Mouse (Mus musculus): Measurements from ENCODE around the gene Phf21a. TPM values are rescaled to one million over a fixed set of nuclear protein-coding genes. Genes with fewer than 3 reads are reported as not detected.
A peak's percentile ranks its signal among the peaks of the same experiment; 100 is the strongest.

Gene Phf21a
- polyA plus RNA-seq, 1 experiment, result 49.2 TPM

- 4% methylated on average over 38 of the region's 38 CpGs for WGBS
- Histone ChIP-seq H3K36me3 (ENCODE audit: control insufficient read depth, insufficient read depth, low read length) (no peaks in the 10 kb centered on the region), H3K27me3 (ENCODE audit: control insufficient read depth, insufficient read depth, low read length) (peaks cover 12% of the 10 kb centered on the region), H3K27ac (ENCODE audit: insufficient read depth, low read length) (no peak overlapping the region), H3K4me1 (ENCODE audit: control insufficient read depth, insufficient read depth, insufficient read length) (peaks cover 14% of the 10 kb centered on the region), H3K4me3 (ENCODE audit: extremely low read depth, insufficient read depth, insufficient read length) (peak overlapping the region; percentile 32)
- DNase-seq (ENCODE audit: low read depth in 1 of 2, low spot score in 2 of 2), result peak in 1 of 2 experiments; percentile 69
- no peak for TF ChIP-seq POLR2A (IDR thresholded peaks at IDR 0.05; ENCODE audit: low read depth, low read length)
- no peak for TF ChIP-seq CTCF (IDR thresholded peaks at IDR 0.05; ENCODE audit: extremely low read depth, insufficient read depth, insufficient read length, insufficient replicate concordance)
These were observed 37.7 kb upstream of the Phf21a start for GRCm38 (mm10) chr2:92055101-92055813.

GRCm38 (mm10) chr2:92055831-92056236 lies 37.1 kb upstream of the Phf21a start:
- Histone ChIP-seq H3K4me1 (ENCODE audit: control insufficient read depth, insufficient read depth, insufficient read length) (peaks cover 14% of the 10 kb centered on the region), H3K27ac (ENCODE audit: insufficient read depth, low read length) (no peak overlapping the region), H3K27me3 (ENCODE audit: control insufficient read depth, insufficient read depth, low read length) (peaks cover 15% of the 10 kb centered on the region), H3K36me3 (ENCODE audit: control insufficient read depth, insufficient read depth, low read length) (no peaks in the 10 kb centered on the region), H3K4me3 (ENCODE audit: extremely low read depth, insufficient read depth, insufficient read length) (peak overlapping the region; percentile 32; the same call in 1 of the 2 replicates)
- TF ChIP-seq POLR2A (IDR thresholded peaks at IDR 0.05; ENCODE audit: low read depth, low read length) (no peak), CTCF (IDR thresholded peaks at IDR 0.05; ENCODE audit: extremely low read depth, insufficient read depth, insufficient read length, insufficient replicate concordance) (peak; percentile 10; the same call in 1 of the 2 replicates)
- 5% methylated on average over 14 of the region's 14 CpGs for WGBS
- peak in 1 of 2 experiments; percentile 24 for DNase-seq (ENCODE audit: low read depth in 1 of 2, low spot score in 2 of 2)

- TF ChIP-seq POLR2A (IDR thresholded peaks at IDR 0.05; ENCODE audit: low read depth, low read length) (no peak), CTCF (IDR thresholded peaks at IDR 0.05; ENCODE audit: extremely low read depth, insufficient read depth, insufficient read length, insufficient replicate concordance) (no peak)
- Histone ChIP-seq H3K4me3 (ENCODE audit: extremely low read depth, insufficient read depth, insufficient read length) (no peak overlapping the region), H3K4me1 (ENCODE audit: control insufficient read depth, insufficient read depth, insufficient read length) (peaks cover 14% of the 10 kb centered on the region), H3K27me3 (ENCODE audit: control insufficient read depth, insufficient read depth, low read length) (peaks cover 15% of the 10 kb centered on the region), H3K36me3 (ENCODE audit: control insufficient read depth, insufficient read depth, low read length) (no peaks in the 10 kb centered on the region), H3K27ac (ENCODE audit: insufficient read depth, low read length) (no peak overlapping the region)
- 91% methylated on average over 13 of the region's 13 CpGs for WGBS
- DNase-seq (ENCODE audit: low read depth in 1 of 2, low spot score in 2 of 2), result no peak
These were observed 36.2 kb upstream of the Phf21a start for GRCm38 (mm10) chr2:92056760-92057159.

GRCm38 (mm10) chr2:92058469-92058868 lies 34.4 kb upstream of the Phf21a start:
- peak overlapping the region; percentile 55; the same call in 1 of the 2 replicates for H3K4me3 ChIP-seq (ENCODE audit: extremely low read depth, insufficient read depth, insufficient read length)
- no peaks in the 10 kb centered on the region for H3K36me3 ChIP-seq (ENCODE audit: control insufficient read depth, insufficient read depth, low read length)
- no peak for TF ChIP-seq POLR2A (IDR thresholded peaks at IDR 0.05; ENCODE audit: low read depth, low read length)
- TF ChIP-seq CTCF (IDR thresholded peaks at IDR 0.05; ENCODE audit: extremely low read depth, insufficient read depth, insufficient read length, insufficient replicate concordance), result peak; percentile 91
- H3K4me1 ChIP-seq (ENCODE audit: control insufficient read depth, insufficient read depth, insufficient read length), result peaks cover 14% of the 10 kb centered on the region
- WGBS, result under 1% methylated on average over 29 of the region's 29 CpGs
- no peak overlapping the region for H3K27ac ChIP-seq (ENCODE audit: insufficient read depth, low read length)
- DNase-seq (ENCODE audit: low read depth in 1 of 2, low spot score in 2 of 2), result peak in 1 of 2 experiments; percentile 75
- peaks cover 15% of the 10 kb centered on the region for H3K27me3 ChIP-seq (ENCODE audit: control insufficient read depth, insufficient read depth, low read length)

GRCm38 (mm10) chr2:92058936-92059335 lies 34.0 kb upstream of the Phf21a start:
- TF ChIP-seq POLR2A (IDR thresholded peaks at IDR 0.05; ENCODE audit: low read depth, low read length) (no peak), CTCF (IDR thresholded peaks at IDR 0.05; ENCODE audit: extremely low read depth, insufficient read depth, insufficient read length, insufficient replicate concordance) (no peak)
- Histone ChIP-seq H3K4me3 (ENCODE audit: extremely low read depth, insufficient read depth, insufficient read length) (peak overlapping the region; percentile 55; the same call in 1 of the 2 replicates), H3K27ac (ENCODE audit: insufficient read depth, low read length) (no peak overlapping the region), H3K27me3 (ENCODE audit: control insufficient read depth, insufficient read depth, low read length) (peaks cover 15% of the 10 kb centered on the region), H3K4me1 (ENCODE audit: control insufficient read depth, insufficient read depth, insufficient read length) (peaks cover 14% of the 10 kb centered on the region), H3K36me3 (ENCODE audit: control insufficient read depth, insufficient read depth, low read length) (no peaks in the 10 kb centered on the region)
- WGBS, result 3% methylated on average over 11 of the region's 11 CpGs
- no peak for DNase-seq (ENCODE audit: low read depth in 1 of 2, low spot score in 2 of 2)

- TF ChIP-seq CTCF (IDR thresholded peaks at IDR 0.05; ENCODE audit: extremely low read depth, insufficient read depth, insufficient read length, insufficient replicate concordance) (no peak), POLR2A (IDR thresholded peaks at IDR 0.05; ENCODE audit: low read depth, low read length) (no peak)
- Histone ChIP-seq H3K27ac (ENCODE audit: insufficient read depth, low read length) (no peak overlapping the region), H3K4me1 (ENCODE audit: control insufficient read depth, insufficient read depth, insufficient read length) (peaks cover 14% of the 10 kb centered on the region), H3K27me3 (ENCODE audit: control insufficient read depth, insufficient read depth, low read length) (peaks cover 15% of the 10 kb centered on the region), H3K4me3 (ENCODE audit: extremely low read depth, insufficient read depth, insufficient read length) (peak overlapping the region; percentile 57), H3K36me3 (ENCODE audit: control insufficient read depth, insufficient read depth, low read length) (no peaks in the 10 kb centered on the region)
- peak in 1 of 2 experiments; percentile 5 for DNase-seq (ENCODE audit: low read depth in 1 of 2, low spot score in 2 of 2)
- WGBS, result 2% methylated on average over 63 of the region's 63 CpGs
These were observed 33.3 kb upstream of the Phf21a start for GRCm38 (mm10) chr2:92059481-92060220.

Measured in spleen, adult 2 months (tissue).